Mouse (Mus musculus): ENCODE results near the gene Cluh. TPM values are rescaled to one million over a fixed set of nuclear protein-coding genes. Genes with fewer than 3 reads are reported as not detected.
A peak's percentile ranks its signal among the peaks of the same experiment; 100 is the strongest.

Cluh gene
- polyA plus RNA-seq (2015; fragmentation: Nextera tagmentation; extraction: Ambion mirVana) = 54.7 and 63.4 TPM in 2 replicates

- Histone ChIP-seq H3K4me1 (replicated peaks) (peaks cover 48% of the 10 kb centered on the region), H3K4me3 (peak within 1 kb of the TSS; percentile 97), H3K27me3 (no peaks in the 10 kb centered on the region), H3K27ac (peak within 1 kb of the TSS; percentile 93), H3K9me3 (replicated peaks) (no peaks in the 10 kb centered on the region), H3K36me3 (no peaks in the 10 kb centered on the region), H3K9ac (peak within 1 kb of the TSS; percentile 95), H3K4me2 (peak within 1 kb of the TSS; percentile 83)
- under 1% methylated on average over 58 of the region's 58 CpGs for WGBS
- ATAC-seq (replicated peaks; ENCODE audit: insufficient number of reproducible peaks, insufficient read depth, low FRiP score, low read depth) = peak; percentile 90
Observed at GRCm38 (mm10) chr11:74649095-74649646, at the start of gene Cluh. Gene Cluh (plus strand): TSS chr11:74649495.

- no peak for ATAC-seq (replicated peaks; ENCODE audit: insufficient number of reproducible peaks, insufficient read depth, low FRiP score, low read depth)
- Histone ChIP-seq H3K4me3 (no peak overlapping the region), H3K4me1 (replicated peaks) (no peaks in the 10 kb centered on the region), H3K36me3 (no peaks in the 10 kb centered on the region), H3K9me3 (replicated peaks) (no peaks in the 10 kb centered on the region), H3K9ac (no peak overlapping the region), H3K27me3 (no peaks in the 10 kb centered on the region), H3K4me2 (no peak overlapping the region), H3K27ac (no peak overlapping the region)
- whole genome bisulfite sequencing = 81% methylated on average over 1 of the region's 1 CpGs
Observed at GRCm38 (mm10) chr11:74602286-74602685, 47.0 kb upstream of the Cluh start.

GRCm38 (mm10) chr11:74610068-74610467 is 39.2 kb upstream of the Cluh start:
- Histone ChIP-seq H3K9ac (no peak overlapping the region), H3K9me3 (replicated peaks) (no peaks in the 10 kb centered on the region), H3K27ac (no peak overlapping the region), H3K4me1 (replicated peaks) (peaks cover 14% of the 10 kb centered on the region), H3K36me3 (no peaks in the 10 kb centered on the region), H3K27me3 (peaks cover 54% of the 10 kb centered on the region), H3K4me2 (peak overlapping the region; percentile 70; the same call in 1 of the 2 replicates), H3K4me3 (0 out of 2 replicates have a peak overlapping the region, but pooled peaks have one; percentile 38)
- 32% methylated on average over 5 of the region's 5 CpGs for WGBS
- ATAC-seq (replicated peaks; ENCODE audit: insufficient number of reproducible peaks, insufficient read depth, low FRiP score, low read depth) = no peak

- Histone ChIP-seq H3K27ac (no peak within 1 kb of the TSS), H3K9ac (0 out of 2 replicates have a peak within 1 kb of the TSS, but pooled peaks have one; percentile 8), H3K9me3 (replicated peaks) (no peaks in the 10 kb centered on the region), H3K4me2 (peak within 1 kb of the TSS; percentile 70), H3K27me3 (peaks cover 58% of the 10 kb centered on the region), H3K36me3 (no peaks in the 10 kb centered on the region), H3K4me1 (replicated peaks) (peaks cover 14% of the 10 kb centered on the region), H3K4me3 (peak within 1 kb of the TSS; percentile 38)
- whole genome bisulfite sequencing = 2% methylated on average over 50 of the region's 50 CpGs
- no peak for ATAC-seq (replicated peaks; ENCODE audit: insufficient number of reproducible peaks, insufficient read depth, low FRiP score, low read depth)
Observed at GRCm38 (mm10) chr11:74610545-74611176, 38.6 kb upstream of the Cluh start, which contains the start of gene Rap1gap2. Gene Rap1gap2 (minus strand): TSS chr11:74610915.

GRCm38 (mm10) chr11:74611437-74611836 is 37.9 kb upstream of the Cluh start:
- H3K27me3 ChIP-seq = peaks cover 60% of the 10 kb centered on the region
- 14% methylated on average over 7 of the region's 7 CpGs for WGBS
- peaks cover 14% of the 10 kb centered on the region for H3K4me1 ChIP-seq (replicated peaks)
- no peak overlapping the region for H3K27ac ChIP-seq
- no peak overlapping the region for H3K9ac ChIP-seq
- no peak for ATAC-seq (replicated peaks; ENCODE audit: insufficient number of reproducible peaks, insufficient read depth, low FRiP score, low read depth)
- no peaks in the 10 kb centered on the region for H3K9me3 ChIP-seq (replicated peaks)
- H3K4me3 ChIP-seq = peak overlapping the region; percentile 38
- H3K36me3 ChIP-seq = no peaks in the 10 kb centered on the region
- peak overlapping the region; percentile 70 for H3K4me2 ChIP-seq

- Histone ChIP-seq H3K9ac (no peak overlapping the region), H3K4me3 (no peak overlapping the region), H3K36me3 (no peaks in the 10 kb centered on the region), H3K9me3 (replicated peaks) (no peaks in the 10 kb centered on the region), H3K27me3 (peaks cover 68% of the 10 kb centered on the region), H3K27ac (no peak overlapping the region), H3K4me1 (replicated peaks) (peaks cover 14% of the 10 kb centered on the region), H3K4me2 (no peak overlapping the region)
- 62% methylated on average over 4 of the region's 4 CpGs for WGBS
- no peak for ATAC-seq (replicated peaks; ENCODE audit: insufficient number of reproducible peaks, insufficient read depth, low FRiP score, low read depth)
Observed at GRCm38 (mm10) chr11:74613428-74613827, 35.9 kb upstream of the Cluh start.

GRCm38 (mm10) chr11:74615571-74615970 is 33.7 kb upstream of the Cluh start:
- Histone ChIP-seq H3K27ac (no peak overlapping the region), H3K9me3 (replicated peaks) (no peaks in the 10 kb centered on the region), H3K4me2 (no peak overlapping the region), H3K9ac (no peak overlapping the region), H3K27me3 (peaks cover 70% of the 10 kb centered on the region), H3K36me3 (no peaks in the 10 kb centered on the region), H3K4me1 (replicated peaks) (peaks cover 17% of the 10 kb centered on the region), H3K4me3 (no peak overlapping the region)
- WGBS = 47% methylated on average over 5 of the region's 5 CpGs
- ATAC-seq (replicated peaks; ENCODE audit: insufficient number of reproducible peaks, insufficient read depth, low FRiP score, low read depth) = no peak

GRCm38 (mm10) chr11:74619201-74619955 is 29.9 kb upstream of the Cluh start, which contains the start of gene Ccdc92b:
Gene Ccdc92b (plus strand): TSS chr11:74619605.
- no peaks in the 10 kb centered on the region for H3K9me3 ChIP-seq (replicated peaks)
- H3K27me3 ChIP-seq = peaks cover 53% of the 10 kb centered on the region
- no peak within 1 kb of the TSS for H3K9ac ChIP-seq
- no peak within 1 kb of the TSS for H3K27ac ChIP-seq
- H3K36me3 ChIP-seq = no peaks in the 10 kb centered on the region
- WGBS = under 1% methylated on average over 55 of the region's 63 CpGs
- peaks cover 7% of the 10 kb centered on the region for H3K4me1 ChIP-seq (replicated peaks)
- H3K4me3 ChIP-seq = peak within 1 kb of the TSS; percentile 33
- ATAC-seq (replicated peaks; ENCODE audit: insufficient number of reproducible peaks, insufficient read depth, low FRiP score, low read depth) = peak; percentile 74
- peak within 1 kb of the TSS; percentile 58 for H3K4me2 ChIP-seq

GRCm38 (mm10) chr11:74619956-74620300 is 29.4 kb upstream of the Cluh start:
- no peak overlapping the region for H3K9ac ChIP-seq
- no peak for ATAC-seq (replicated peaks; ENCODE audit: insufficient number of reproducible peaks, insufficient read depth, low FRiP score, low read depth)
- peaks cover 7% of the 10 kb centered on the region for H3K4me1 ChIP-seq (replicated peaks)
- no peaks in the 10 kb centered on the region for H3K36me3 ChIP-seq
- peak overlapping the region; percentile 33 for H3K4me3 ChIP-seq
- peak overlapping the region; percentile 58 for H3K4me2 ChIP-seq
- no peaks in the 10 kb centered on the region for H3K9me3 ChIP-seq (replicated peaks)
- H3K27ac ChIP-seq = no peak overlapping the region
- H3K27me3 ChIP-seq = peaks cover 52% of the 10 kb centered on the region
- WGBS = 2% methylated on average over 16 of the region's 16 CpGs

- H3K4me2 ChIP-seq = no peak overlapping the region
- H3K9ac ChIP-seq = no peak overlapping the region
- H3K36me3 ChIP-seq = no peaks in the 10 kb centered on the region
Observed at GRCm38 (mm10) chr11:74621974-74622669, 27.2 kb upstream of the Cluh start.

GRCm38 (mm10) chr11:74623693-74624092 is 25.6 kb upstream of the Cluh start:
- H3K9ac ChIP-seq = no peak overlapping the region
- 60% methylated on average over 6 of the region's 6 CpGs for WGBS
- H3K4me3 ChIP-seq = no peak overlapping the region
- no peak overlapping the region for H3K4me2 ChIP-seq
- no peak for ATAC-seq (replicated peaks; ENCODE audit: insufficient number of reproducible peaks, insufficient read depth, low FRiP score, low read depth)
- no peak overlapping the region for H3K27ac ChIP-seq
- H3K36me3 ChIP-seq = no peaks in the 10 kb centered on the region
- peaks cover 7% of the 10 kb centered on the region for H3K4me1 ChIP-seq (replicated peaks)
- H3K27me3 ChIP-seq = peaks cover 36% of the 10 kb centered on the region
- no peaks in the 10 kb centered on the region for H3K9me3 ChIP-seq (replicated peaks)

More at GRCm38 (mm10) chr11:74621974-74622669, 27.2 kb upstream of the Cluh start:
- Histone ChIP-seq H3K27ac (no peak overlapping the region), H3K9me3 (replicated peaks) (no peaks in the 10 kb centered on the region), H3K4me1 (replicated peaks) (peaks cover 7% of the 10 kb centered on the region), H3K27me3 (peaks cover 46% of the 10 kb centered on the region), H3K4me3 (no peak overlapping the region)
- WGBS = 51% methylated on average over 8 of the region's 8 CpGs
- ATAC-seq (replicated peaks; ENCODE audit: insufficient number of reproducible peaks, insufficient read depth, low FRiP score, low read depth) = no peak

Measured in heart, embryonic 15.5 days (tissue).